Mouse (Mus musculus) right cerebral cortex, postnatal 10 days (tissue): ENCODE measurements around the gene Fbxo47.
"Not testable (repeated sequence)": the region's sequence is repeated elsewhere in the genome, so short reads cannot be mapped to it uniquely, and the experiment has no call there.

Experiments
- DNase-seq, 2 experiments: peaks; one replicate each; pipeline ENCODE4 v3.0.0; 2021; ENCODE audit warnings: low spot score in 2 of 2

The Fbxo47 gene

GRCm38 (mm10) chr11:97880362-97880761 lies 3.6 kb downstream of the Fbxo47 start:
- no peak for DNase-seq

GRCm38 (mm10) chr11:97877341-97877740 lies 6.6 kb downstream of the Fbxo47 start:
- no peak for DNase-seq

- no peak for DNase-seq
Measured at GRCm38 (mm10) chr11:97874396-97874795, 9.6 kb downstream of the Fbxo47 start.

- not testable (repeated sequence) for DNase-seq
Measured at GRCm38 (mm10) chr11:97872378-97872777, 11.6 kb downstream of the Fbxo47 start.

DNA sequence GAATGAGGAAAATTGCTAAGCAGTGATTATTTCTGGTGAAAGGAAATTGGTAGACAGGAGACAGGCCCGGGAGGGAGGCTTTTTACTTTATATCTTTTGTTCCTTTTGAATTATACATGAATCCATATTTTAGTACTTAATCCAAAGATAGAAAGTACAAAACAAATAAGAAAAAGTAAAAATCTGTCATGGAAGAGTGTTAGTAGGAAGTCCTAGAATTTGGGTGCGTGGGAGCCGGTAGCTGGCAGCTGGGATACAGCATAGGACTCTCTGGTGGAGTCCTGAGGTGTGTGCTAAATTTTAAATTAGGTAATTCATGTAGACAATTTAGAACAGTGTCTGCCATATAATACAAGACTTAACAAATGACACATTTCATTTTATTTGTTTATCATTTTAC lies 16.4 kb downstream of the Fbxo47 start:
- DNase-seq, result peak; percentile 47 to 51

- DNase-seq, result no peak
Measured at GRCm38 (mm10) chr11:97866091-97866888, 17.7 kb downstream of the Fbxo47 start.

DNA sequence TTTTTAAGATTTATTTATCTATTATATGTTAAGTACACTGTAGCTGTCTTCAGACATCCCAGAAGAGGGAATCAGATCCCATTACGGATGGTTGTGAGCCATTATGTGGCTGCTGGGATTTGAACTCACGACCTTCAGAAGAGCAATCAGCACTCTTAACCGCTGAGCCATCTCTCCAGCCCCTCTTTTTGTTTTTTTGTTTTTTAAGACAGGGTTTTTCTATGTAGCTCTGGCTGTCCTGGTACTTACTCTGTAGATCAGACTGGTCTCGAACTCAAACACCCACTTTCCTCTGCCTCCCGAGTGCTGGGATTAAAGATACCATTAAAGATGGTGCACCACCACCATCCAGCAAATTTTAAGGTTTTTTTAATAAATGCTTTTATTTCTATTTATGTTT lies 18.5 kb downstream of the Fbxo47 start:
- no peak for DNase-seq

DNA sequence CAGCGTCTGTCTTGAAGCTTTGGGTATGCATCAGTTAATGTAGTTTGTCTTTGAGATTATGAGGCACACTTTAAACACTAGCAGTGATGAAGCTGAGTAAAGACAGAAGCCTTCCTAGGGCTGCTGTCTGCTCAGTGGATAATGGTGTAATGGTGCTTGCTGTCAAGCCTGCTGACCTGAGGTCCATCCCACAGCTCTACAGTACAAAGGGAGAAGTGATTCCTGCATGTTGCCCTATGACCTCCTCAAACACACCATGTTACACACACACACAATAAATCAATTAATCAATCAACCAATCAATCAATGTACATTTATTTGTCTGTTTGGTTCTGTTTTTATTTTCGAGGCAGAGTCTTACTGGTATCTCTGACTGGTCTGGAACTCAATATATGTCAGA lies 21.8 kb downstream of the Fbxo47 start:
- no peak for DNase-seq

GRCm38 (mm10) chr11:97855473-97855872 lies 28.5 kb downstream of the Fbxo47 start:
- no peak for DNase-seq

- no peak for DNase-seq
Measured at GRCm38 (mm10) chr11:97851601-97852000, 32.4 kb downstream of the Fbxo47 start.

GRCm38 (mm10) chr11:97850367-97850766 lies 33.6 kb downstream of the Fbxo47 start:
- no peak for DNase-seq

DNA sequence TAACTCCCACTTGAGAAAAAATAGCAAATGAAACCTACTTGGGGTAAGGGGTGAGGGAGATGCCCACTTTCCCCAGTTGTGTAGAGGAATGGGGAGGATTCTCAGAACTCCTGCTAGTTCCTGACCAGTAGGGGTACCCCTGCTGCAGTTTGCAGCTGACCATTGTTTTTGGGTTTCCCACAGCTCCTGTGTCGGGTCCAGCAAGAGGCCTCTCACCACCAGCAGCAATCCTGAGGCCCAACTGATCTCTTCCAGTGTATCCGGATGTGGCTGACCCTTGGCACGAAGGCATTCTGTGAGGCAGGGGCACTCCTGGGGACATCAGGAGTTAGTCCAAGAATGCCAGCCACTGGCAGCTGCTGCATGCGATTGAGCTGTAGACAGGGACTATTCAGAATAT lies 42.0 kb downstream of the Fbxo47 start:
- DNase-seq, result peak in 1 of 2 experiments; percentile 48

- DNase-seq, result peak; percentile 94 to 97
Measured at GRCm38 (mm10) chr11:97840991-97841661, 42.8 kb downstream of the Fbxo47 start.

GRCm38 (mm10) chr11:97840539-97840954 lies 43.4 kb downstream of the Fbxo47 start, which contains the start of gene B230217C12Rik:
B230217C12Rik (plus strand) TSS chr11:97840780.
- peak; percentile 60 for DNase-seq

- peak in 1 of 2 experiments; percentile 35 for DNase-seq
Measured at GRCm38 (mm10) chr11:97840135-97840490, 43.8 kb downstream of the Fbxo47 start.

GRCm38 (mm10) chr11:97839441-97840134 lies 44.4 kb downstream of the Fbxo47 start:
- DNase-seq, result peak in 1 of 2 experiments; percentile 33

- DNase-seq, result peak in 1 of 2 experiments; percentile 37
Measured at GRCm38 (mm10) chr11:97838779-97839440, 45.0 kb downstream of the Fbxo47 start.

DNA sequence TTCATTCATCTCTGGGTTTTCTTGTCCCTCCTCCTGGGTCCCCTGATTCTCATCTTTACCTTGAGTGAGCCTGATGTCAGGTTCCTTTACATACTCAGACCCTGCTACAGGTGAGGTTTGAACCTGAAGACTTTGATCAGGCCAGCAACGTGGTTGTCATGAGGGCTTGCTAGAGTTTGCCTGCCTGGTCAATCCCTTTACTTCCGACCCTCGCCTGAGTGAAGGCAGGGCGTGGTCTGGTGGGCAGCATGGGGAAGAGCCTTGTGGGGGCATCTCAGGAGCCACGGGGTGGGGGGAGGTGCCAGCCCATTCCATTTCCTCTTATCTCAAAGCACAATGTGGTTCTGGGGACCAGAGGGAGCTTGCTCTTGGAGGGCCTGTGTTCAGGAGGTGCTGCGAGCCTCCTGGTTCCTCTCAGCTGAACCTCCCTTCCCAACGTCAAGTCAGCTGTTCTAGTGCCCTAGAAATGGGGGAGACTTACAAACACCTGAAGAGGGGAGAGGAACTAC lies 46.3 kb downstream of the Fbxo47 start:
- DNase-seq, result peak in 1 of 2 experiments; percentile 26

- not testable (repeated sequence) for DNase-seq
Measured at GRCm38 (mm10) chr11:97837051-97837450, 46.9 kb downstream of the Fbxo47 start.

DNA sequence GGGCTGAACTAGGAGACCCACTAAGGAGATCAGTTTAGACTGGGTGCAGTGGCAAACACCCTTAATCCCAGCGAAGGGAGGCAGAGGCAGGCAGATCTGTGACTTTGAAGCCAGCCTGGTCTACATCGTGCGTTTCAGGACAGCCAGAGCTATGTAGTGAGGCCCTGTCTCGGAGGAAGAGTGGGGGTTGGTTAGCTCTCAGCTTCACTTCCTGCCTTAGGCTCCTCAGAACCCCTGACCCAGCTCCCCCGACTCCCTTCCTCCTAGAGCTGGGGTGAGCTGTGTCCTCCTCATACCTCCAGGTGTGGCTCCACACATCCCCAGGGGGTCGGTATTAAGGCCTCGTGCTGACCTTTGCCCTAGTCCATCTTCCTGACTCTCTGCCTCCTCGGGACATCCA lies 47.4 kb downstream of the Fbxo47 start:
- peak in 1 of 2 experiments; percentile 27 for DNase-seq

- DNase-seq, result no peak
Measured at GRCm38 (mm10) chr11:97833352-97833751, 50.6 kb downstream of the Fbxo47 start.

- DNase-seq, result no peak
Measured at GRCm38 (mm10) chr11:97832001-97832400, 52.0 kb downstream of the Fbxo47 start.
